Mouse (Mus musculus) liver, embryonic 13.5 days (tissue): ENCODE measurements around the gene Dis3l. TPM values are rescaled to one million over a fixed set of nuclear protein-coding genes. Genes with fewer than 3 reads are reported as not detected.

Experiments
- ATAC-seq: fragments of 200-750 bp; cut with Nextera tagmentation; 2 replicates; pipeline ENCODE4 v1.8.0; 2017; ENCODE audit warnings: low read depth, mild to moderate bottlenecking, moderate number of reproducible peaks, moderate library complexity
- DNase-seq: peaks from one replicate; pipeline ENCODE4 v3.0.0; 2022
- H3K27ac ChIP-seq: fragments of 300-500 bp; sonication (generic); 2 replicates; pipeline ENCODE4 v1.5.1; 2015; ENCODE audit warnings: moderate library complexity, mild to moderate bottlenecking, inconsistent platforms
- H3K27me3 ChIP-seq: fragments of 300-500 bp; sonication (generic); 2 replicates; pipeline ENCODE4 v1.6.1; 2015; ENCODE audit warnings: mild to moderate bottlenecking, inconsistent platforms
- H3K36me3 ChIP-seq: fragments of 300-500 bp; sonication (generic); 2 replicates; pipeline ENCODE4 v1.6.1; 2015; ENCODE audit warnings: mild to moderate bottlenecking, inconsistent platforms
- H3K4me1 ChIP-seq: fragments of 300-500 bp; sonication (generic); replicated peaks from 2 replicates; pipeline ENCODE4 v1.6.1; 2015; ENCODE audit warnings: inconsistent platforms
- H3K4me2 ChIP-seq: fragments of 300-500 bp; sonication (generic); 2 replicates; pipeline ENCODE4 v1.6.1; 2015; ENCODE audit warnings: inconsistent platforms, mild to moderate bottlenecking, moderate library complexity
- H3K4me3 ChIP-seq: fragments of 300-500 bp; sonication (generic); replicated peaks from 2 replicates; pipeline ENCODE4 v1.5.1; 2015; ENCODE audit warnings: mild to moderate bottlenecking, inconsistent platforms
- H3K9ac ChIP-seq: fragments of 300-500 bp; sonication (generic); 2 replicates; pipeline ENCODE4 v1.6.1; 2015; ENCODE audit warnings: mild to moderate bottlenecking, inconsistent platforms
- H3K9me3 ChIP-seq: fragments of 300-500 bp; sonication (generic); replicated peaks from 2 replicates; pipeline ENCODE4 v1.6.1; 2016; ENCODE audit warnings: inconsistent platforms
- WGBS: fragments of 180-500 bp; shearing (Covaris S2); methylation state at CpG from one replicate; pipeline ENCODE4 v1.1.7; 2015; ENCODE audit not compliant: insufficient replicate concordance; 5-methylcytosine and 5-hydroxymethylcytosine counted together
- polyA plus RNA-seq: library from polyadenylated mRNA; unstranded; fragments of >200 nt; fragmentation: Nextera tagmentation; extraction: Ambion mirVana; gene quantifications from 2 replicates; pipeline ENCODE4 v1.2.1, GENCODE M21; 2015

The Dis3l gene
- polyA plus RNA-seq, 1 experiment from 2014 or later: 9.8 TPM

- 17% methylated on average over 3 of the region's 3 CpGs for WGBS
- Histone ChIP-seq H3K9me3 (no peaks in the 10 kb centered on the region), H3K27me3 (no peaks in the 10 kb centered on the region), H3K9ac (no peak overlapping the region), H3K4me3 (no peak overlapping the region), H3K27ac (no peak overlapping the region), H3K36me3 (no peaks in the 10 kb centered on the region), H3K4me2 (no peak overlapping the region), H3K4me1 (no peaks in the 10 kb centered on the region)
- ATAC-seq (no peak), DNase-seq (peak; percentile 37)
Measured at GRCm38 (mm10) chr9:64351191-64351590, 10.1 kb upstream of the Dis3l start.

- 64% methylated on average over 5 of the region's 5 CpGs for WGBS
- DNase-seq: no peak
- H3K4me2 ChIP-seq: no peak overlapping the region
- no peak overlapping the region for H3K9ac ChIP-seq
- no peaks in the 10 kb centered on the region; the same call in 1 of the 2 replicates for H3K4me1 ChIP-seq
- no peaks in the 10 kb centered on the region for H3K36me3 ChIP-seq
- no peak overlapping the region for H3K27ac ChIP-seq
- no peaks in the 10 kb centered on the region for H3K9me3 ChIP-seq
- no peak overlapping the region for H3K4me3 ChIP-seq
- ATAC-seq: no peak
- no peaks in the 10 kb centered on the region for H3K27me3 ChIP-seq
Measured at GRCm38 (mm10) chr9:64349490-64349889, 8.4 kb upstream of the Dis3l start.

- no peaks in the 10 kb centered on the region for H3K9me3 ChIP-seq
- no peaks in the 10 kb centered on the region for H3K36me3 ChIP-seq
- ATAC-seq: no peak
- no peak overlapping the region for H3K9ac ChIP-seq
- no peak overlapping the region for H3K4me2 ChIP-seq
- WGBS: 0% methylated on average over 1 of the region's 1 CpGs
- no peaks in the 10 kb centered on the region for H3K27me3 ChIP-seq
- H3K27ac ChIP-seq: no peak overlapping the region
- H3K4me1 ChIP-seq: peaks cover 2% of the 10 kb centered on the region
- no peak overlapping the region for H3K4me3 ChIP-seq
- no peak for DNase-seq
Measured at GRCm38 (mm10) chr9:64347377-64347776, 6.3 kb upstream of the Dis3l start.

GRCm38 (mm10) chr9:64345931-64346330, 4.8 kb upstream of the Dis3l start:
- DNase-seq (no peak), ATAC-seq (no peak)
- WGBS: 49% methylated on average over 5 of the region's 5 CpGs

GRCm38 (mm10) chr9:64343656-64344055, 2.6 kb upstream of the Dis3l start:
- no peaks in the 10 kb centered on the region for H3K9me3 ChIP-seq
- no peak overlapping the region for H3K4me2 ChIP-seq
- 70% methylated on average over 2 of the region's 2 CpGs for WGBS
- no peak for DNase-seq
- H3K9ac ChIP-seq: no peak overlapping the region
- H3K36me3 ChIP-seq: no peaks in the 10 kb centered on the region
- H3K4me1 ChIP-seq: peaks cover 30% of the 10 kb centered on the region
- H3K27ac ChIP-seq: no peak overlapping the region
- no peak overlapping the region for H3K4me3 ChIP-seq
- no peak for ATAC-seq
- H3K27me3 ChIP-seq: no peaks in the 10 kb centered on the region

More at GRCm38 (mm10) chr9:64345931-64346330, 4.8 kb upstream of the Dis3l start:
- no peak overlapping the region for H3K27ac ChIP-seq
- H3K27me3 ChIP-seq: no peaks in the 10 kb centered on the region
- H3K4me3 ChIP-seq: no peak overlapping the region
- no peaks in the 10 kb centered on the region for H3K9me3 ChIP-seq
- no peak overlapping the region for H3K9ac ChIP-seq
- H3K36me3 ChIP-seq: no peaks in the 10 kb centered on the region
- H3K4me2 ChIP-seq: no peak overlapping the region
- H3K4me1 ChIP-seq: peaks cover 16% of the 10 kb centered on the region

GRCm38 (mm10) chr9:64341671-64342070, 583 bp upstream of the Dis3l start:
- no peak overlapping the region for H3K27ac ChIP-seq
- H3K4me2 ChIP-seq: peak overlapping the region; percentile 94
- no peaks in the 10 kb centered on the region for H3K9me3 ChIP-seq
- WGBS: 80% methylated on average over 8 of the region's 8 CpGs
- peaks cover 10% of the 10 kb centered on the region for H3K36me3 ChIP-seq
- H3K9ac ChIP-seq: peak overlapping the region; percentile 98
- DNase-seq (no peak), ATAC-seq (no peak)
- H3K4me3 ChIP-seq: peak overlapping the region; percentile 82
- no peaks in the 10 kb centered on the region for H3K27me3 ChIP-seq
- peaks cover 30% of the 10 kb centered on the region for H3K4me1 ChIP-seq

- H3K4me2 ChIP-seq: peak overlapping the region; percentile 94
- peaks cover 15% of the 10 kb centered on the region for H3K36me3 ChIP-seq
- H3K27me3 ChIP-seq: no peaks in the 10 kb centered on the region
- DNase-seq (peak; percentile 71), ATAC-seq (peak; percentile 88)
- H3K27ac ChIP-seq: peak overlapping the region; percentile 94
- WGBS: under 1% methylated on average over 85 of the region's 85 CpGs
- H3K9me3 ChIP-seq: no peaks in the 10 kb centered on the region
- peak overlapping the region; percentile 98 for H3K9ac ChIP-seq
- H3K4me3 ChIP-seq: peak overlapping the region; percentile 82
- peaks cover 30% of the 10 kb centered on the region for H3K4me1 ChIP-seq
Measured at GRCm38 (mm10) chr9:64340351-64341253, 486 bp downstream of the Dis3l start.

- WGBS: 69% methylated on average over 8 of the region's 8 CpGs
- Histone ChIP-seq H3K9me3 (no peaks in the 10 kb centered on the region), H3K27ac (no peak overlapping the region), H3K4me2 (peak overlapping the region; percentile 94), H3K36me3 (peaks cover 15% of the 10 kb centered on the region), H3K4me1 (peaks cover 30% of the 10 kb centered on the region), H3K27me3 (no peaks in the 10 kb centered on the region), H3K9ac (no peak overlapping the region), H3K4me3 (peak overlapping the region; percentile 82)
- ATAC-seq (no peak), DNase-seq (no peak)
Measured at GRCm38 (mm10) chr9:64339361-64339760, 1.7 kb downstream of the Dis3l start.

- ATAC-seq (no peak), DNase-seq (no peak)
- H3K4me1 ChIP-seq: peaks cover 19% of the 10 kb centered on the region
- H3K4me2 ChIP-seq: no peak overlapping the region
- no peak overlapping the region for H3K4me3 ChIP-seq
- no peak overlapping the region for H3K27ac ChIP-seq
- no peaks in the 10 kb centered on the region for H3K27me3 ChIP-seq
- 79% methylated on average over 6 of the region's 6 CpGs for WGBS
- H3K9me3 ChIP-seq: no peaks in the 10 kb centered on the region
- H3K9ac ChIP-seq: no peak overlapping the region
- peaks cover 18% of the 10 kb centered on the region for H3K36me3 ChIP-seq
Measured at GRCm38 (mm10) chr9:64335825-64336224, 5.3 kb downstream of the Dis3l start.

GRCm38 (mm10) chr9:64323976-64324375, 17.1 kb downstream of the Dis3l start:
- Histone ChIP-seq H3K9ac (no peak overlapping the region), H3K27ac (no peak overlapping the region), H3K27me3 (no peaks in the 10 kb centered on the region), H3K9me3 (no peaks in the 10 kb centered on the region), H3K36me3 (peaks cover 65% of the 10 kb centered on the region), H3K4me2 (no peak overlapping the region), H3K4me3 (no peak overlapping the region), H3K4me1 (no peaks in the 10 kb centered on the region)
- DNase-seq: no peak
- ATAC-seq: no peak
- WGBS: 80% methylated on average over 7 of the region's 7 CpGs

- Histone ChIP-seq H3K4me3 (no peak overlapping the region), H3K36me3 (peaks cover 56% of the 10 kb centered on the region)
Measured at GRCm38 (mm10) chr9:64316986-64317385, 24.1 kb downstream of the Dis3l start.

GRCm38 (mm10) chr9:64314696-64315095, 26.4 kb downstream of the Dis3l start:
- no peak for DNase-seq
- Histone ChIP-seq H3K9me3 (no peaks in the 10 kb centered on the region), H3K9ac (no peak overlapping the region), H3K4me1 (no peaks in the 10 kb centered on the region), H3K36me3 (peaks cover 47% of the 10 kb centered on the region), H3K4me3 (no peak overlapping the region), H3K27ac (no peak overlapping the region), H3K4me2 (no peak overlapping the region), H3K27me3 (no peaks in the 10 kb centered on the region)
- no peak for ATAC-seq
- WGBS: 89% methylated on average over 6 of the region's 6 CpGs

More at GRCm38 (mm10) chr9:64316986-64317385, 24.1 kb downstream of the Dis3l start:
- WGBS: 87% methylated on average over 5 of the region's 5 CpGs
- H3K27ac ChIP-seq: no peak overlapping the region
- H3K4me2 ChIP-seq: no peak overlapping the region
- no peaks in the 10 kb centered on the region for H3K4me1 ChIP-seq
- ATAC-seq (no peak), DNase-seq (no peak)
- H3K9me3 ChIP-seq: no peaks in the 10 kb centered on the region
- H3K27me3 ChIP-seq: no peaks in the 10 kb centered on the region
- H3K9ac ChIP-seq: no peak overlapping the region
